Mouse (Mus musculus) layer of hippocampus, adult 8-10 months (tissue): Measurements from ENCODE around the gene Cacng4. TPM values are rescaled to one million over a fixed set of nuclear protein-coding genes. Genes with fewer than 3 reads are reported as not detected.

Experiments used
- total RNA-seq, 4 experiments: library from RNA; stranded (reverse); gene quantifications; 2 replicates each; pipeline ENCODE4 v1.2.4; 2022

Cacng4 gene
- total RNA-seq, 4 experiments from 2014 or later = 20.4 to 24.2 (median 22.2) TPM

Other genes starting within 250 kb of the Cacng4 start
- 10 to 100 TPM; 37.2 to 47.1 (median 43.4) TPM for gene Helz, start 246.6 kb downstream of the Cacng4 start, total RNA-seq
- not detected for gene Cacng1, start 78.0 kb downstream of the Cacng4 start, total RNA-seq
- 10 to 100 TPM; 10.8 to 14.5 (median 12.6) TPM for gene Cacng5, start 120.5 kb upstream of the Cacng4 start, total RNA-seq